Mouse (Mus musculus) hindbrain, embryonic 10.5 days (tissue): ENCODE measurements at regions not wholly inside any gene's neighbourhood (a gene's known extent, or its start where the extent isn't known, plus 50 kb on each side); places are given as distances from the start of the nearest gene placed in this dataset.

Experiments
- DNase-seq: peaks from one replicate; pipeline ENCODE4 v3.0.0-alpha.2; 2017; ENCODE audit warnings: low spot score
- H3K27ac ChIP-seq: fragments of 300-500 bp; sonication (generic); 2 replicates; pipeline ENCODE4 v1.5.1; 2016; ENCODE audit warnings: mild to moderate bottlenecking, moderate library complexity
- H3K27me3 ChIP-seq: fragments of 300-500 bp; sonication (generic); 2 replicates; pipeline ENCODE4 v1.6.1; 2016; ENCODE audit warnings: mild to moderate bottlenecking; ENCODE audit not compliant: poor library complexity, insufficient read depth, severe bottlenecking
- H3K36me3 ChIP-seq: fragments of 300-500 bp; sonication (generic); 2 replicates; pipeline ENCODE4 v1.6.1; 2016; ENCODE audit warnings: mild to moderate bottlenecking, moderate library complexity
- H3K4me1 ChIP-seq: fragments of 300-500 bp; sonication (generic); replicated peaks from 2 replicates; pipeline ENCODE4 v1.6.1; 2016; ENCODE audit warnings: mild to moderate bottlenecking
- H3K4me3 ChIP-seq: fragments of 300-500 bp; sonication (generic); 2 replicates; pipeline ENCODE4 v1.5.1; 2016; ENCODE audit warnings: mild to moderate bottlenecking, moderate library complexity
- H3K9me3 ChIP-seq: fragments of 300-500 bp; sonication (generic); 2 replicates; pipeline ENCODE4 v1.6.1; 2016; ENCODE audit warnings: mild to moderate bottlenecking, moderate library complexity
- WGBS: fragments of 180-500 bp; shearing (Covaris S2); methylation state at CpG from one replicate; pipeline ENCODE4 v1.1.7; 2016; 5-methylcytosine and 5-hydroxymethylcytosine counted together

DNA sequence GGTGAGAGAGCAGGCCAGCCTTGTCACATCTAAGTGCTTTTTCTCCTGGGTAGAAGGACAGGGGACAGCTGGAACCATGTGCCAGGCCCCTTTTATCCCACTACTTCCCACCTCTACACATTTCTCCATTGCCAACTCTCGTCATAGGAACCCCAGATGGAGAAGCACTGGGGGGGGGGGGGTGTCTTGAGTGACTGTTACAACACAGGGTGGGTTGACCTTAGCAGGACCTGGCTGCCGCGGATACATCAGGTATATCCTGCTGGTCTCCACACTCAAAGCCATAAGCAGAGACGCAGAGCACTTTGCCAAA, 70.1 kb upstream of the Ppp2r5c start:
- no peak overlapping the region for H3K27ac ChIP-seq
- no peaks in the 10 kb centered on the region for H3K9me3 ChIP-seq
- H3K4me1 ChIP-seq = peaks cover 63% of the 10 kb centered on the region
- 77% methylated on average over 4 of the region's 4 CpGs for WGBS
- no peak overlapping the region for H3K4me3 ChIP-seq
- DNase-seq = no peak
- H3K36me3 ChIP-seq = no peaks in the 10 kb centered on the region
- peaks cover 58% of the 10 kb centered on the region for H3K27me3 ChIP-seq

DNA sequence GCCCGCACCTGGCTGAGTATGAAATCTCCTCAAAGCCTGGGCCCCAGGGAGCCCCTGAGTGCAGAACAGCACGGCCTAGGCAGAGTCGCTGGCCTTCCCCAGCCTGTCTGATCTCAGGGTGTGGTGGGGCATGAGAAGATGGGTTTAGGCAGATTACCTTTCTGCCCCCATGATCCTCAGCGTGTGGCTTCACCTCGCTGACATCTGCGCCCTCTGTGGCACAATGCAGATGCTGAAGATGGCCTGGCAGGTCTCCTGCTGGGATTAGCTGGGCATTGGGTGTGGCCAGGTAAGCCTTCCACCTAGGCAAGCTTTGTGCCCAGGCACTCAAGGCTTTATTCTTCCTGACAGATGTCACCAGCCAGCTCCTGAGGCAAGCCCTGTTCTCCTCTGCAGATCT, 69.6 kb upstream of the Ppp2r5c start:
- H3K27ac ChIP-seq = no peak overlapping the region
- H3K36me3 ChIP-seq = no peaks in the 10 kb centered on the region
- DNase-seq = no peak
- no peaks in the 10 kb centered on the region for H3K9me3 ChIP-seq
- WGBS = 63% methylated on average over 6 of the region's 6 CpGs
- H3K4me1 ChIP-seq = peaks cover 58% of the 10 kb centered on the region
- H3K4me3 ChIP-seq = no peak overlapping the region
- H3K27me3 ChIP-seq = peaks cover 53% of the 10 kb centered on the region

- peak; percentile 19 for DNase-seq
- H3K27ac ChIP-seq = no peak overlapping the region
- peaks cover 49% of the 10 kb centered on the region for H3K27me3 ChIP-seq
- 77% methylated on average over 10 of the region's 10 CpGs for WGBS
- no peak overlapping the region for H3K4me3 ChIP-seq
- peaks cover 53% of the 10 kb centered on the region for H3K4me1 ChIP-seq
- H3K9me3 ChIP-seq = no peaks in the 10 kb centered on the region
- no peaks in the 10 kb centered on the region for H3K36me3 ChIP-seq
These were observed 69.2 kb upstream of the Ppp2r5c start for GRCm38 (mm10) chr12:110377734-110378133.

- Histone ChIP-seq H3K36me3 (no peaks in the 10 kb centered on the region), H3K27me3 (peaks cover 45% of the 10 kb centered on the region), H3K4me1 (peaks cover 49% of the 10 kb centered on the region), H3K9me3 (no peaks in the 10 kb centered on the region), H3K27ac (no peak overlapping the region), H3K4me3 (no peak overlapping the region)
- no peak for DNase-seq
- WGBS = 79% methylated on average over 5 of the region's 5 CpGs
These were observed 68.6 kb upstream of the Ppp2r5c start for GRCm38 (mm10) chr12:110378302-110378701.

- Histone ChIP-seq H3K27me3 (peaks cover 32% of the 10 kb centered on the region), H3K9me3 (no peaks in the 10 kb centered on the region), H3K27ac (no peak overlapping the region), H3K4me3 (no peak overlapping the region), H3K36me3 (no peaks in the 10 kb centered on the region), H3K4me1 (peaks cover 39% of the 10 kb centered on the region)
- no peak for DNase-seq
- 78% methylated on average over 12 of the region's 12 CpGs for WGBS
These were observed 67.2 kb upstream of the Ppp2r5c start for GRCm38 (mm10) chr12:110379721-110380120.

GRCm38 (mm10) chr12:110380831-110381750, 65.8 kb upstream of the Ppp2r5c start:
- Histone ChIP-seq H3K36me3 (no peaks in the 10 kb centered on the region), H3K4me1 (peaks cover 28% of the 10 kb centered on the region), H3K9me3 (no peaks in the 10 kb centered on the region), H3K27ac (peak overlapping the region; percentile 59; the same call in 1 of the 2 replicates), H3K27me3 (peaks cover 23% of the 10 kb centered on the region), H3K4me3 (no peak overlapping the region)
- peak; percentile 18 for DNase-seq
- WGBS = 72% methylated on average over 25 of the region's 25 CpGs

DNA sequence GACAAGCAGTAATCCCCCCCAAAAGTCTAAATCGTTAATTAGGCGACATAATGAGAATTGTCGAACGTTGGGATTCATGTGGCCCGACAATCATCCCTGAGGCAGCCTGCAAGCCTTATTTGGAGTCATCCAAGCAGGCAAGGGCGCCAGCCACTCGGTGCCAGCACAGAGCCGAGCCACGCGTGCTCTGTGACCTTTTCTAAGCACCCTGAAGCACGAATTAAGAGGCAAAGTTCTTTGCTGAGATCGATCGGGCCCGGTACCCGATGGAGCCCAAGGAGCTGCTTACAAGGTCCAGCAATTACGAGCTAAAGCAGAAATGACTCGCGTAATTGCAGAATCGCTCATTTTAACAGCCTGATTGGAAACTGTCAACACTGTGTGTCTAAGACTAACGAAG, 61.9 kb upstream of the Ppp2r5c start:
- H3K9me3 ChIP-seq = no peaks in the 10 kb centered on the region
- peaks cover 14% of the 10 kb centered on the region for H3K4me1 ChIP-seq
- no peak for DNase-seq
- H3K4me3 ChIP-seq = no peak overlapping the region
- H3K27me3 ChIP-seq = peaks cover 3% of the 10 kb centered on the region; the same call in 1 of the 2 replicates
- H3K27ac ChIP-seq = no peak overlapping the region
- no peaks in the 10 kb centered on the region for H3K36me3 ChIP-seq
- WGBS = 78% methylated on average over 20 of the region's 20 CpGs

DNA sequence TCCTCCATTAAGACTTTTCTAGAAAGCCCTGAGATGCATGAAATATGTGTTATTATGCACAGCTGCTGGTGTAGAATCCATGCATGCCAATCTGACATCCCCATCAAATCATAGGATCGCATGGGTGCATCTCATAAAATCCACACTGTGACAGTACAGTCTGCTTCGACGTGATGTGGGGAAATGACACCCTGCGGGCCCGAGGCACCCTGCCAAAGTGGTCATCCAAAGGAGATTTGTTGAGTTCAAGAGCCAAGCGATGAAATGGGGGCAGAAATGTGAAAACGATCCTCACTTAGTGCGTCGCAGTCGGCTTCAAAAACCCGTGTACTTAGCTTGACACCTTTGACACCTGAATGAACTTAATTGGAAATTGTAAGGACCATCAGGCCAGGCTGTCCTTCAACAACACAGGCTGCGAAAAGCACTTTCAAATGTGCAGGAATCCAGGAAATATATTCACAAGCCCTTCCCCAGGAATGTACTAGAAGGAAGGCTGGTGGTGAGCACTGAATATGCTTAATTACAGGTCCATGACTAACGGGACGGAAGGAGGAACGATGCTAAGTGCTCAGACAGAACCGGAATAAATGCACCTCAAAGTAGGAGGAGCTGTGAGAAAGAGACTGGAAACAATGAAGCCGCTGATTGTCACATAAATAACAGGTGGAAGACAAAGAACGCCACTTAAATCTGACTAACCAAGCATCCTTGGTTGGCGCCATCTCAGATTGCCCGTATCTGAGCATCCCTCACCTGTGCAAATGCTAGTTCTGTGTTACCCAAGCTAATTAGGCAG, 60.9 kb upstream of the Ppp2r5c start:
- H3K9me3 ChIP-seq = no peaks in the 10 kb centered on the region
- DNase-seq = no peak
- H3K36me3 ChIP-seq = no peaks in the 10 kb centered on the region
- H3K4me1 ChIP-seq = peaks cover 13% of the 10 kb centered on the region
- no peak overlapping the region for H3K27ac ChIP-seq
- no peak overlapping the region for H3K4me3 ChIP-seq
- no peaks in the 10 kb centered on the region; the same call in 1 of the 2 replicates for H3K27me3 ChIP-seq
- 87% methylated on average over 20 of the region's 20 CpGs for WGBS

GRCm38 (mm10) chr12:110387056-110387455, 59.9 kb upstream of the Ppp2r5c start:
- no peak overlapping the region for H3K4me3 ChIP-seq
- H3K27me3 ChIP-seq = no peaks in the 10 kb centered on the region
- 0 out of 2 replicates have a peak overlapping the region, but pooled peaks have one; percentile 47 for H3K27ac ChIP-seq
- WGBS = 75% methylated on average over 11 of the region's 11 CpGs
- H3K4me1 ChIP-seq = 0 out of 2 replicates have a peak, but pooled peaks cover 5% of the 10 kb centered on the region
- H3K9me3 ChIP-seq = no peaks in the 10 kb centered on the region
- H3K36me3 ChIP-seq = no peaks in the 10 kb centered on the region
- DNase-seq = no peak

DNA sequence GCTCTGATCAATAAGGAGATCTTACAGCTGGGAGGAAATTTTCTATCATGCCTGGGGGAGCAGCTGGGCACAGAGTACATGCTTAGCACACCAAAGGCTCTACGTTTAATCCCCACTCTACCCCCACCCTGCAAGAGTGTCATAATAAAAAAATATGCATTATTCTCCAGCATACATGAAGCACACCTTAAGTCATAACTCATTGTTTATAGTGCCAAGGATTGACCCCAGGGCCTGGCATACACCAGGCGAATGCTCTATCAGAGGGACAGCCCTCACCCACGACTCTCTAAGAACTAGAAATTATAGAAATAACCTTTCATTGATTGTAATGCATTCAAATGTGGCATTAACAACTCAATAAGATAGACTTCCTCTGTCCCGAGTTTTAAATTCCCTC, 59.4 kb upstream of the Ppp2r5c start:
- Histone ChIP-seq H3K9me3 (no peaks in the 10 kb centered on the region), H3K27ac (no peak overlapping the region), H3K4me3 (no peak overlapping the region), H3K4me1 (0 out of 2 replicates have a peak, but pooled peaks cover 5% of the 10 kb centered on the region), H3K36me3 (no peaks in the 10 kb centered on the region), H3K27me3 (no peaks in the 10 kb centered on the region)
- 81% methylated on average over 4 of the region's 4 CpGs for WGBS
- no peak for DNase-seq

- Histone ChIP-seq H3K4me1 (0 out of 2 replicates have a peak, but pooled peaks cover 3% of the 10 kb centered on the region), H3K27ac (no peak overlapping the region), H3K27me3 (no peaks in the 10 kb centered on the region), H3K36me3 (no peaks in the 10 kb centered on the region), H3K4me3 (no peak overlapping the region), H3K9me3 (no peaks in the 10 kb centered on the region)
- WGBS = 81% methylated on average over 12 of the region's 12 CpGs
- no peak for DNase-seq
These were observed 57.5 kb upstream of the Ppp2r5c start for GRCm38 (mm10) chr12:110389439-110389838.

GRCm38 (mm10) chr12:110391464-110391863, 55.5 kb upstream of the Ppp2r5c start:
- Histone ChIP-seq H3K4me1 (no peaks in the 10 kb centered on the region), H3K4me3 (no peak overlapping the region), H3K9me3 (no peaks in the 10 kb centered on the region), H3K36me3 (no peaks in the 10 kb centered on the region), H3K27ac (no peak overlapping the region), H3K27me3 (no peaks in the 10 kb centered on the region)
- no peak for DNase-seq
- WGBS = 84% methylated on average over 8 of the region's 8 CpGs

- Histone ChIP-seq H3K4me1 (no peaks in the 10 kb centered on the region), H3K27me3 (no peaks in the 10 kb centered on the region), H3K36me3 (no peaks in the 10 kb centered on the region), H3K4me3 (no peak overlapping the region), H3K27ac (no peak overlapping the region), H3K9me3 (no peaks in the 10 kb centered on the region)
- no peak for DNase-seq
- WGBS = 87% methylated on average over 7 of the region's 7 CpGs
These were observed 53.4 kb upstream of the Ppp2r5c start for GRCm38 (mm10) chr12:110393555-110393954.
